Mouse (Mus musculus) cerebellum, adult (tissue): ENCODE results near the gene Zfp772.
A peak's percentile ranks its signal among the peaks of the same experiment; 100 is the strongest.
"Not testable (repeated sequence)": the region's sequence is repeated elsewhere in the genome, so short reads cannot be mapped to it uniquely, and the experiment has no call there.

Experiments used
- ATAC-seq: cut with Nextera tagmentation; 2 replicates; pipeline ENCODE4 v1.9.2; 2017; ENCODE audit warnings: mild to moderate bottlenecking, moderate library complexity, mixed read lengths; ENCODE audit not compliant: insufficient number of reproducible peaks, low FRiP score, low TSS enrichment

Zfp772 gene

DNA sequence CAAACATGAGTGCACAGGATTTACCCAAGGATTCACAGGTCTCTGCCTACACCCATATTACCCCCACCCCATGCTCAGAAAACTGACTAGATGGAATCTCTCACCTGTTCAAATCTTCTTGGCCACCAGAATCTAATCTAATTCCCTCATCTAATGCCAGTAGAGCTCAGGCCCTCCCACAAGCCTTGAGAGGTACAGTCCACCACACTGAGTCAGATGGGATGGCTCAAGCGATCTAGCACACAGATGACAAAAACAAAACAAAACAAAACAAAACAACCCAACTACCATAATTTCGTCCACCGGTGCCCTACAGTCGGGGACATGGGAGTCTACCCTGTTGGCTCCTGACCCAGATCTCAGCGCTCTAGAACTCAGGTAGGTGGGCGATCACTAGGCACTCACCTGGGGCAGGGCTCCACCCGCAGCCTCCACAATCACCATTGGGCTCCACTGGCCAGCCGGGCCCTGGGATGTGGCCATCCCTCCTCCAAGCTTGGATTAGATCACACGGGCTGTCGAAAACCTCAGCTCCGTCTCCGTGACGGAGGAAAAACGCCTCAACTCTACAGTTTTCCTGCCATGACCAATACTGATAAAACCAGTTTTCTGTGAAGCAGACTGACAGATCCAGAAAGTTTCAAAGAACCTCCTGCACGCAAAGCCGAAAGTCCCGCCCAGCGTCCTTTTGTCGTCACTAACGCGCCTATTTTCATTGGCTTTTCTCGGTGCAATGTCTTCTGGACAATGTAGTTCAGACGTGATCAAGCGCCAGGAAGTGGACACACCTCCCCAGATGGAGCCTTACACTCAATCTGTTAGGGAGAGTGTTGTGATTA lies at the start of gene Zfp772:
Zfp772 (minus strand) TSS at position 686 of the 839 bp plus-strand sequence.
- not testable (repeated sequence) for ATAC-seq

DNA sequence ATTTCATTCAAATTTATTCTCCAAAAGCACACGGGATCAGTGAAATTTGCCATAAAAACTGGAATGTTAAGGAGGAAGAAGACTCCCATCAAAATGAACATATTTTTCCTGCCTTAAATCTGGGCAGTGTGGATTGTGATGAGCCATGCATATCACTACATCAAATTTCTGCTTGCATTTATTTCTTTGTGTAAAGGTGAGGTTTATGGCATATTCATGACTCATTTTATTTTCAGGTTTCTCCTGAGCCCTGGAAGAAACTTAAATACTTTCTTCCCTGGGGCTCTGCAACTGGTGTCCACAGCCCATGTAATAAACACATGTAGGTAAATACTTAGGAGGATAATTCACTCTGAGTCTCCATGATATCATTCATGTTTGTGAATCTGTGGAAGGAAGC lies 37.4 kb upstream of the Zfp772 start, which contains the start of gene Vmn2r29:
Vmn2r29 (minus strand) TSS at position 101 of the 400 bp plus-strand sequence.
- ATAC-seq = not testable (repeated sequence)

GRCm38 (mm10) chr7:7188191-7188942 lies 21.4 kb downstream of the Zfp772 start:
- peak; percentile 97 for ATAC-seq

- no peak for ATAC-seq
Measured at GRCm38 (mm10) chr7:7187417-7188190, 22.2 kb downstream of the Zfp772 start.

DNA sequence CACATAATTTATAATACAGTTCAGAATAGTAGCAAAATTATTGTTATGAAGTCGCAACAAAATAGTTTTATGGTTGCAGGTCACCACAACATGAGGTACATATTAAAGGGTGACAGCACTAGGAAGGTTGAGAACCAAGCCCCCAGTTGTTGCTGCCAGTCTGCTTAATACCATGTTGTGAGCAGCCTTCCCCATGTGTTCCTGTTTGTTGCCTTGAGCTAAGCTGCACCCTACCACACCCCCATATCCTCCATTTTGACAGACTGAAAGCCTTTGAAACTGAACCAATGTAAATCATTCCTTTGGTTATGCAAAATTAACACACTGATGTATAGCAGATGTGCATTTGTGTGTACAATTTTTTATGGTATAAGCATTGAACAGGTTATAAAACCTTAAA lies 23.9 kb downstream of the Zfp772 start:
- no peak for ATAC-seq

- peak; percentile 100 for ATAC-seq
Measured at GRCm38 (mm10) chr7:7171227-7172147, 38.3 kb downstream of the Zfp772 start, which contains the start of gene Zfp418. TSS of gene Zfp418 (plus strand) at chr7:7171330.
